Mouse (Mus musculus): ENCODE results near the gene P4hb.

- TF ChIP-seq POLR2A (IDR thresholded peaks at IDR 0.05; ENCODE audit: low read depth, low read length) (no peak), CTCF (IDR thresholded peaks at IDR 0.05; ENCODE audit: extremely low read depth, insufficient read length, insufficient replicate concordance, low read depth, low read length) (no peak)
Measured at GRCm38 (mm10) chr11:120562949-120563348, 10.1 kb downstream of the P4hb start.
